Mouse (Mus musculus) embryonic facial prominence, embryonic 10.5 days (tissue): ENCODE results near the gene Pkd1l3. TPM values are rescaled to one million over a fixed set of nuclear protein-coding genes. Genes with fewer than 3 reads are reported as not detected.

ENCODE experiments used
- DNase-seq: peaks from one replicate; pipeline ENCODE4 v3.0.0-alpha.2; 2017; ENCODE audit warnings: low spot score
- H3K27ac ChIP-seq: fragments of 300-500 bp; sonication (generic); replicated peaks from 2 replicates; pipeline ENCODE4 v1.5.1; 2016; ENCODE audit warnings: mild to moderate bottlenecking
- H3K27me3 ChIP-seq: fragments of 300-500 bp; sonication (generic); replicated peaks from 2 replicates; pipeline ENCODE4 v1.6.1; 2016; ENCODE audit warnings: low read depth, mild to moderate bottlenecking; ENCODE audit not compliant: poor library complexity, severe bottlenecking
- H3K36me3 ChIP-seq: fragments of 300-500 bp; sonication (generic); replicated peaks from 2 replicates; pipeline ENCODE4 v1.6.1; 2016; ENCODE audit warnings: mild to moderate bottlenecking, moderate library complexity
- H3K4me1 ChIP-seq: fragments of 300-500 bp; sonication (generic); 2 replicates; pipeline ENCODE4 v1.6.1; 2016
- H3K4me3 ChIP-seq: fragments of 300-500 bp; sonication (generic); 2 replicates; pipeline ENCODE4 v1.5.1; 2016; ENCODE audit warnings: mild to moderate bottlenecking, moderate library complexity
- H3K9me3 ChIP-seq: fragments of 300-500 bp; sonication (generic); 2 replicates; pipeline ENCODE4 v1.6.1; 2016; ENCODE audit warnings: mild to moderate bottlenecking
- WGBS: fragments of 180-500 bp; shearing (Covaris S2); methylation state at CpG from one replicate; pipeline ENCODE4 v1.1.7; 2016; 5-methylcytosine and 5-hydroxymethylcytosine counted together
- polyA plus RNA-seq: library from polyadenylated mRNA; unstranded; fragments of >200 nt; fragmentation: Nextera tagmentation; extraction: Ambion mirVana; gene quantifications from 2 replicates; pipeline ENCODE4 v1.2.1, GENCODE M21; 2016

The Pkd1l3 gene
- polyA plus RNA-seq, 1 experiment from 2014 or later: 0.12 TPM

GRCm38 (mm10) chr8:109592164-109592563 is 22.2 kb upstream of the Pkd1l3 start:
- Histone ChIP-seq H3K4me3 (no peak overlapping the region), H3K27ac (no peak overlapping the region), H3K27me3 (no peaks in the 10 kb centered on the region), H3K36me3 (peaks cover 53% of the 10 kb centered on the region), H3K9me3 (no peaks in the 10 kb centered on the region), H3K4me1 (no peaks in the 10 kb centered on the region)
- 97% methylated on average over 5 of the region's 5 CpGs for WGBS
- DNase-seq: no peak

GRCm38 (mm10) chr8:109593117-109593788 is 21.1 kb upstream of the Pkd1l3 start:
- no peaks in the 10 kb centered on the region for H3K9me3 ChIP-seq
- H3K27me3 ChIP-seq: no peaks in the 10 kb centered on the region
- H3K36me3 ChIP-seq: peaks cover 59% of the 10 kb centered on the region
- no peaks in the 10 kb centered on the region for H3K4me1 ChIP-seq
- H3K27ac ChIP-seq: no peak overlapping the region
- WGBS: 88% methylated on average over 6 of the region's 6 CpGs
- DNase-seq: no peak
- no peak overlapping the region for H3K4me3 ChIP-seq

- 50% methylated on average over 8 of the region's 8 CpGs for WGBS
- H3K4me1 ChIP-seq: no peaks in the 10 kb centered on the region
- H3K36me3 ChIP-seq: peaks cover 81% of the 10 kb centered on the region
- H3K27me3 ChIP-seq: no peaks in the 10 kb centered on the region
- H3K4me3 ChIP-seq: no peak overlapping the region
- no peaks in the 10 kb centered on the region for H3K9me3 ChIP-seq
- peak; percentile 75 for DNase-seq
- H3K27ac ChIP-seq: no peak overlapping the region
Observed at GRCm38 (mm10) chr8:109595854-109596253, 18.5 kb upstream of the Pkd1l3 start.

GRCm38 (mm10) chr8:109606725-109607124 is 7.6 kb upstream of the Pkd1l3 start:
- Histone ChIP-seq H3K4me1 (peaks cover 19% of the 10 kb centered on the region), H3K9me3 (no peaks in the 10 kb centered on the region), H3K27me3 (no peaks in the 10 kb centered on the region), H3K36me3 (peaks cover 41% of the 10 kb centered on the region), H3K4me3 (no peak overlapping the region), H3K27ac (no peak overlapping the region)
- DNase-seq: no peak
- WGBS: 83% methylated on average over 2 of the region's 2 CpGs

- no peaks in the 10 kb centered on the region for H3K27me3 ChIP-seq
- WGBS: 11% methylated on average over 12 of the region's 12 CpGs
- H3K36me3 ChIP-seq: peaks cover 33% of the 10 kb centered on the region
- peak overlapping the region; percentile 92 for H3K27ac ChIP-seq
- peaks cover 19% of the 10 kb centered on the region for H3K4me1 ChIP-seq
- H3K4me3 ChIP-seq: peak overlapping the region; percentile 75
- peak; percentile 47 for DNase-seq
- no peaks in the 10 kb centered on the region for H3K9me3 ChIP-seq
Observed at GRCm38 (mm10) chr8:109607650-109608049, 6.7 kb upstream of the Pkd1l3 start.

GRCm38 (mm10) chr8:109608271-109609152 is 5.8 kb upstream of the Pkd1l3 start, which contains the start of gene Dhodh:
Gene Dhodh, minus strand, starts transcription at chr8:109608673.
- no peaks in the 10 kb centered on the region for H3K9me3 ChIP-seq
- peaks cover 19% of the 10 kb centered on the region for H3K4me1 ChIP-seq
- H3K4me3 ChIP-seq: peak within 1 kb of the TSS; percentile 75
- WGBS: under 1% methylated on average over 42 of the region's 42 CpGs
- peak; percentile 96 for DNase-seq
- H3K36me3 ChIP-seq: peaks cover 24% of the 10 kb centered on the region
- no peaks in the 10 kb centered on the region for H3K27me3 ChIP-seq
- H3K27ac ChIP-seq: peak within 1 kb of the TSS; percentile 92

- peaks cover 19% of the 10 kb centered on the region for H3K4me1 ChIP-seq
- H3K27ac ChIP-seq: peak overlapping the region; percentile 92
- no peak for DNase-seq
- WGBS: 21% methylated on average over 5 of the region's 5 CpGs
- H3K4me3 ChIP-seq: peak overlapping the region; percentile 75
- peaks cover 18% of the 10 kb centered on the region for H3K36me3 ChIP-seq
- H3K27me3 ChIP-seq: no peaks in the 10 kb centered on the region
- no peaks in the 10 kb centered on the region for H3K9me3 ChIP-seq
Observed at GRCm38 (mm10) chr8:109609153-109609502, 5.2 kb upstream of the Pkd1l3 start.

- 90% methylated on average over 3 of the region's 3 CpGs for WGBS
- Histone ChIP-seq H3K36me3 (no peaks in the 10 kb centered on the region), H3K4me3 (no peak overlapping the region), H3K27ac (no peak overlapping the region), H3K4me1 (no peaks in the 10 kb centered on the region), H3K9me3 (no peaks in the 10 kb centered on the region), H3K27me3 (no peaks in the 10 kb centered on the region)
- DNase-seq: no peak
Observed at GRCm38 (mm10) chr8:109615569-109615968, 1.3 kb downstream of the Pkd1l3 start.

GRCm38 (mm10) chr8:109628638-109629037 is 14.3 kb downstream of the Pkd1l3 start:
- Histone ChIP-seq H3K36me3 (no peaks in the 10 kb centered on the region), H3K27me3 (no peaks in the 10 kb centered on the region), H3K4me3 (no peak overlapping the region), H3K4me1 (no peaks in the 10 kb centered on the region), H3K9me3 (peaks cover 9% of the 10 kb centered on the region; the same call in 1 of the 2 replicates), H3K27ac (no peak overlapping the region)
- WGBS: 76% methylated on average over 6 of the region's 6 CpGs
- no peak for DNase-seq

GRCm38 (mm10) chr8:109632498-109632897 is 18.2 kb downstream of the Pkd1l3 start:
- no peak overlapping the region for H3K27ac ChIP-seq
- H3K4me1 ChIP-seq: no peaks in the 10 kb centered on the region
- no peak for DNase-seq
- H3K27me3 ChIP-seq: no peaks in the 10 kb centered on the region
- no peaks in the 10 kb centered on the region for H3K36me3 ChIP-seq
- H3K4me3 ChIP-seq: no peak overlapping the region
- 88% methylated on average over 5 of the region's 5 CpGs for WGBS
- no peaks in the 10 kb centered on the region for H3K9me3 ChIP-seq

GRCm38 (mm10) chr8:109635146-109635545 is 20.8 kb downstream of the Pkd1l3 start:
- Histone ChIP-seq H3K4me3 (no peak overlapping the region), H3K27ac (no peak overlapping the region), H3K36me3 (no peaks in the 10 kb centered on the region), H3K9me3 (no peaks in the 10 kb centered on the region), H3K4me1 (no peaks in the 10 kb centered on the region), H3K27me3 (no peaks in the 10 kb centered on the region)
- no peak for DNase-seq
- WGBS: 91% methylated on average over 8 of the region's 8 CpGs

- Histone ChIP-seq H3K9me3 (no peaks in the 10 kb centered on the region), H3K36me3 (no peaks in the 10 kb centered on the region), H3K4me3 (no peak overlapping the region), H3K27me3 (no peaks in the 10 kb centered on the region), H3K27ac (no peak overlapping the region), H3K4me1 (no peaks in the 10 kb centered on the region)
- WGBS: 79% methylated on average over 5 of the region's 5 CpGs
- no peak for DNase-seq
Observed at GRCm38 (mm10) chr8:109638851-109639250, 24.5 kb downstream of the Pkd1l3 start.

- H3K4me3 ChIP-seq: no peak overlapping the region
Observed at GRCm38 (mm10) chr8:109640410-109640809, 26.1 kb downstream of the Pkd1l3 start.

More at GRCm38 (mm10) chr8:109640410-109640809, 26.1 kb downstream of the Pkd1l3 start:
- no peak overlapping the region for H3K27ac ChIP-seq
- H3K9me3 ChIP-seq: no peaks in the 10 kb centered on the region
- WGBS: 63% methylated on average over 7 of the region's 7 CpGs
- H3K4me1 ChIP-seq: no peaks in the 10 kb centered on the region
- H3K27me3 ChIP-seq: no peaks in the 10 kb centered on the region
- no peak for DNase-seq
- H3K36me3 ChIP-seq: no peaks in the 10 kb centered on the region
